Mouse (Mus musculus) left cerebral cortex, adult 8-10 months (tissue): ENCODE results near the gene Prkce. TPM values are rescaled to one million over a fixed set of nuclear protein-coding genes. Genes with fewer than 3 reads are reported as not detected.

ENCODE experiments used
- DNase-seq, 2 experiments: peaks; one replicate each; pipeline ENCODE4 v3.0.0; 2022; ENCODE audit warnings: low spot score in 2 of 2
- total RNA-seq, 4 experiments: library from RNA; stranded (reverse); gene quantifications; 2 replicates each; pipeline ENCODE4 v1.2.4; 2022

Gene Prkce
- total RNA-seq, result 100 to 1,000 TPM; 250 to 274 (median 263) TPM

- peak; percentile 62 to 66 for DNase-seq
Measured at GRCm38 (mm10) chr17:86167320-86168230, at the start of gene Prkce. TSS of gene Prkce (plus strand) at chr17:86167785.

- DNase-seq, result no peak
Measured at GRCm38 (mm10) chr17:86123146-86123545, 44.4 kb upstream of the Prkce start.

GRCm38 (mm10) chr17:86125908-86126307 lies 41.7 kb upstream of the Prkce start:
- DNase-seq, result no peak

GRCm38 (mm10) chr17:86128198-86128597 lies 39.4 kb upstream of the Prkce start:
- DNase-seq, result no peak

- no peak for DNase-seq
Measured at GRCm38 (mm10) chr17:86132534-86132933, 35.1 kb upstream of the Prkce start.

GRCm38 (mm10) chr17:86134461-86134860 lies 33.1 kb upstream of the Prkce start:
- DNase-seq, result no peak

- no peak for DNase-seq
Measured at GRCm38 (mm10) chr17:86135835-86136234, 31.8 kb upstream of the Prkce start.

- DNase-seq, result no peak
Measured at GRCm38 (mm10) chr17:86144537-86145078, 23.0 kb upstream of the Prkce start.

GRCm38 (mm10) chr17:86145079-86145951 lies 22.3 kb upstream of the Prkce start, which contains the start of gene Srbd1:
TSS of gene Srbd1 (minus strand) at chr17:86145175.
- peak; percentile 81 to 86 for DNase-seq

GRCm38 (mm10) chr17:86149726-86150125 lies 17.9 kb upstream of the Prkce start:
- no peak for DNase-seq

GRCm38 (mm10) chr17:86150867-86151348 lies 16.7 kb upstream of the Prkce start:
- DNase-seq, result peak; percentile 50 to 78

GRCm38 (mm10) chr17:86156999-86157398 lies 10.6 kb upstream of the Prkce start:
- no peak for DNase-seq

GRCm38 (mm10) chr17:86162672-86163071 lies 4.9 kb upstream of the Prkce start:
- no peak for DNase-seq

- no peak for DNase-seq
Measured at GRCm38 (mm10) chr17:86164416-86164815, 3.2 kb upstream of the Prkce start.

GRCm38 (mm10) chr17:86166051-86166566 lies 1.5 kb upstream of the Prkce start:
- no peak for DNase-seq

GRCm38 (mm10) chr17:86166567-86167319 lies 842 bp upstream of the Prkce start:
- no peak for DNase-seq

- DNase-seq, result peak; percentile 39 to 45
Measured at GRCm38 (mm10) chr17:86168231-86168981, 821 bp downstream of the Prkce start.

- DNase-seq, result peak in 1 of 2 experiments; percentile 47
Measured at GRCm38 (mm10) chr17:86169092-86169491, 1.5 kb downstream of the Prkce start.

- DNase-seq, result no peak
Measured at GRCm38 (mm10) chr17:86170164-86170958, 2.8 kb downstream of the Prkce start.
